19 mouse cellular contexts compared by ENCODE assay signal in genomic region chr3:118541766-118542165, GRCm38 (mm10). TPM values are rescaled to one million over a fixed set of nuclear protein-coding genes. Genes with fewer than 3 reads are reported as not detected.
"Had no signal": no experiment of that assay in that cellular context is flagged by ENCODE, and none has a peak within 500 bp of the region (broad histone marks: within the 10 kb centered on the region; RNA-seq: fewer than 3 reads in every experiment).

No protein-coding gene starts in this region.

- H3K27ac ChIP-seq: midbrain, embryonic 10.5 days; midbrain, embryonic 12.5 days; neural tube, embryonic 13.5 days; neural tube, embryonic 15.5 days had no signal

- H3K9me3 ChIP-seq: midbrain, embryonic 10.5 days; midbrain, embryonic 12.5 days; neural tube, embryonic 13.5 days; neural tube, embryonic 15.5 days had no signal

- H3K4me3 ChIP-seq: midbrain, embryonic 10.5 days; midbrain, embryonic 12.5 days; myocyte; neural tube, embryonic 13.5 days; neural tube, embryonic 15.5 days had no signal

- H3K27me3 ChIP-seq: midbrain, embryonic 12.5 days; neural tube, embryonic 13.5 days; neural tube, embryonic 15.5 days had no signal

- H3K4me1 ChIP-seq: midbrain, embryonic 12.5 days; neural tube, embryonic 13.5 days; neural tube, embryonic 15.5 days had no signal

- H3K9ac ChIP-seq: lung, embryonic 14.5 days; midbrain, embryonic 12.5 days; neural tube, embryonic 13.5 days; neural tube, embryonic 15.5 days had no signal

- DNase-seq: lung, adult 18-20 months; lung, embryonic 14.5 days; lung, postnatal 10 days; lung, postnatal 4 days; retina, postnatal 1 day; right cerebral cortex, adult 18-20 months; right cerebral cortex, postnatal 25 days; right cerebral cortex, postnatal 4 days; spleen, adult 18-20 months; thymus, adult 18-20 months; thymus, postnatal 14 days; thymus, postnatal 36 days had no signal

- H3K4me2 ChIP-seq: lung, embryonic 14.5 days; midbrain, embryonic 12.5 days; neural tube, embryonic 13.5 days; neural tube, embryonic 15.5 days had no signal

- H3K36me3 ChIP-seq: midbrain, embryonic 10.5 days; midbrain, embryonic 12.5 days; neural tube, embryonic 13.5 days; neural tube, embryonic 15.5 days had no signal

RNA-seq across cellular contexts. Expression of gene Dpyd, which starts 20.2 kb away (rescaled TPM):
- total RNA-seq: megakaryocyte, adult 5-6 weeks; megakaryocyte-erythroid progenitor cell, adult 5-6 weeks had no signal
